Mouse (Mus musculus) brain, embryonic 14.5 days (tissue): ENCODE measurements around the gene Hspbap1. TPM values are rescaled to one million over a fixed set of nuclear protein-coding genes. Genes with fewer than 3 reads are reported as not detected.

Experiments
- DNase-seq: peaks from one replicate; pipeline ENCODE4 v3.0.0-alpha.2; 2011; ENCODE audit warnings: low read depth
- CTCF ChIP-seq: fragments of 200-500 bp; IDR thresholded peaks from 2 replicates; pipeline ENCODE4 v1.5.1; 2012; ENCODE audit warnings: inconsistent platforms, mild to moderate bottlenecking, moderate library complexity, borderline replicate concordance; ENCODE audit not compliant: insufficient read depth, insufficient read length; ENCODE audit errors: extremely low read depth
- POLR2A ChIP-seq: fragments of 200-500 bp; IDR thresholded peaks from 2 replicates; pipeline ENCODE4 v1.6.1; 2012; ENCODE audit warnings: mild to moderate bottlenecking, inconsistent platforms, borderline replicate concordance; ENCODE audit not compliant: poor library complexity, insufficient read depth, insufficient read length, severe bottlenecking; ENCODE audit errors: extremely low read depth
- polyA plus RNA-seq: library from polyadenylated mRNA; depleted of rRNA; stranded (reverse); fragments of >200 nt; gene quantifications from 2 replicates; pipeline ENCODE4 v1.2.3, GENCODE M21; 2012; rRNA removed

Gene Hspbap1
- polyA plus RNA-seq, 1 experiment, result 14.5 TPM

DNA sequence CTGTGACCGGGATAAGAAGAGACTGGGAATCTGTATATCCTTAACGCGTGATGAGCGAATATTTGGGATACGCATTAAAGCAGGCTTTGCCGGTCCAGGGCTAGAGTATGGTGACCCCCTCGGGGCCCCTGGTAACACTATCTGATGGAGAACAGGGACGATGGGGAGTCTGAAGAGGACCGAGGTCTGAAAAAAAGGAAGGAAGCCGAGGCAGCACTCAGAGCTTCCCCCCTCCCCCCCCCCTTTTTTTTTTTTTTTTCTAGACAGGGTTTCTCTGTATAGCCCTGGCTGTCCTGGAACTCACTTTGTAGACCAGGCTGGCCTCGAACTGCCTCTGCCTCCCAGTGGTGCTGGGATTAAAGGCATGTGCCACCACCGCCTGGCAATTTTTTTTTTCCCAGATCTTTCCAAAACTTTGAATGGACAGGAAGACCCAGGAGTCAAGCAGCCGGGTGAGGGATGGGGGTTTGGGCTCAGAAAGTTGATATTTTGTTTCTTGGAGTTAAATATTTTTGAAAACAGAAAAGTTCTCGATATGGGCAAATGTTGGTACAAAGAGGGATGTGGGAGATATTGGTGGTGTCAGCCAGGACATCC, 102.3 kb downstream of the Hspbap1 start:
- no peak for DNase-seq
- no peak for TF ChIP-seq CTCF
- no peak for TF ChIP-seq POLR2A

- peak; percentile 4 for DNase-seq
- TF ChIP-seq POLR2A, result no peak
- peak; percentile 47; the same call in 1 of the 2 replicates for TF ChIP-seq CTCF
These were observed 104.2 kb downstream of the Hspbap1 start for GRCm38 (mm10) chr16:35874416-35874815.

Other genes with a start within 250 kb of the Hspbap1 start
- 68.2 and 68.8 TPM in 2 replicates for gene Sema5b, start 229.2 kb upstream of the Hspbap1 start, polyA plus RNA-seq
- 55.4 and 58.2 TPM in 2 replicates for gene Dirc2, start 1.0 kb upstream of the Hspbap1 start, polyA plus RNA-seq
- 0.26 and 0.38 TPM in 2 replicates for gene Parp14, start 101.2 kb downstream of the Hspbap1 start, polyA plus RNA-seq
- 1.4 TPM in 2 replicates for gene Parp9, start 168.1 kb downstream of the Hspbap1 start, polyA plus RNA-seq
- gene Dtx3l, start 168.8 kb downstream of the Hspbap1 start, polyA plus RNA-seq, result 0.92 and 1.3 TPM in 2 replicates
- gene Kpna1, start 208.4 kb downstream of the Hspbap1 start, polyA plus RNA-seq, result 31.6 and 45.6 TPM in 2 replicates